Mouse (Mus musculus): Measurements from ENCODE around the gene Rpl18a.
"Not testable (repeated sequence)": the region's sequence is repeated elsewhere in the genome, so short reads cannot be mapped to it uniquely, and the experiment has no call there.

The Rpl18a gene

DNA sequence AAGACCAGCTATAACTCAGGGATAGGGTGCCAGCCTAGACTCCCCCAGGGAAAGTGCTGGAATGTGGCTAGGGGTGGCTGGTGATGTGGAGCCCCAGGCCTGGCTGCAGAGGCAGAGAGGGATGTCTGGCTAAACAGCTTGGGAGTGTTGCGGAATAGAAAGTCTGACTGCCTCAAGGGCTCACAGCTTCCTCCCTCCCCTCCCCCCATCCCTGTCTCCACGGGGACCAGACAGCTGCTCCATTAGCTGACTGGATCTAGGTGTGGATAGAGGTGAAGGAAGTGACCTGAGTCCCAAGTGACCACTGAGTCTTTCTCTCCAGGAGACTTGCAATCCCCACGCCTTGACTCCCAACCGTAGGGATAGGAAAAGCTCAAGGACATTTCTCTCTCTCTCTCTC lies 5.9 kb upstream of the Rpl18a start:
- DNase-seq (ENCODE audit: low read depth, low spot score) = no peak

DNA sequence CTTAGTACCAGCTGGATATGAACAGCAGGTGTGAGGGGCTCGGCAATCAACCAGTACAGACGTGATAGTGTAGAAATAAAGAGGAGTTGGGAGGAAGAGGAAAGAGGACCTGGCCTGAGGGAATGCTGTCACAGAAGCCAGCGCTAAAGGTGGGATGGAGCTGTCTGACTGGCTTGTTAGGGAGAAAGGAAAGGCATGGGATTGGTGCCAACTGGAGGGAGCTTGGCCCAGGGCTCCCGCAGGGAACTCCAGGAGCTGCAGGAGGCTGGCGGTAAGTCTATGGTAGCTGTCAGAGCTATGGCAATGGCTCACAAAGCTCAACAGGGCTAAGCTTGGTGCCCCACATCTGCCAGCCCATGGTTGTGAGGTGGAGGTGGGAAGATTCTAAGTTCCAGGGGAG lies 5.0 kb upstream of the Rpl18a start:
- DNase-seq (ENCODE audit: low read depth, low spot score) = no peak

DNA sequence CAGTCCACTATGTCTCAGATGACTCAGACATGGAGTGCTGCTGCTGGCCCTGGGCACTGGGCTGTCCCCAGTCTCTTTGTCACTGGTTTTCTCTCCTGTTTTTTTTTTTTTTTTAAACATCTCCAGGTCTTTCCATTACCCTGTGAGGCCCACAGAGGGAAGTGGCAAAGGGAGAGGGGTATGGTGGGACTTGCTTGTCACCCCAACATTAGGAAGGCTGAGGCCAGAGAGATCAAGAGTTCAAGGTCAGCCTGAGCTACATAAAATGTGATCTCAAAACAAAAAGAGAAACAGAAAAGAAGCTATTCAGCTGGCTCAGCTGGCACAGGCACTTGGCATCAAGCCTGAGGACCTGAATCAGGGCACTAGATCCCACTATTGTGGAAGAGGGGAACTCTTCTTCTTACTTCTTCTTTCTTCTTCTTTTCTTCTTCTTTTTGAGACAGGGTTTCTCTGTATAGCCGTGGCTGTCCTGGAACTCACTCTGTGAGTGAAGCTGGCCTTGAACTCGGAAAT lies 3.7 kb upstream of the Rpl18a start:
- no peak for DNase-seq (ENCODE audit: low read depth, low spot score)

DNA sequence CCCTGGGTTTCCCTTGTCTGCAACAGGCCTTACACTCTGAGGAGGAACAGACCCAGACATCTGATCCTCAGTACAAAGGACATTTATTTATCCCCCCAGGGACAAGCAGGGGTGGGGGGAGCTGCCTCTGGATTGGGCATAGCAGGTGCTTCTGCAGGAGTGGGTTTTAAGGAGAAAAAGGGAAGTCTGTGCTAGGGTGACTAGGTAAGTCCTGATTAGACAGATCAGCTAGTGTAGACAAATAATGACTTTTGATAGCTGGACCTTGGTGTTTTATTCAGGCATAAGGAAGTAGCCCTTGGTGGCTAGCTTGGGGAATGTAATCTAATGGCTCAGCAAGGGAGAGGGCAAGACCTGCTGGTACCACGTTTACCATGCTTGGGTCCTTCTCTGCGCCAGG lies 2.0 kb upstream of the Rpl18a start:
- DNase-seq (ENCODE audit: low read depth, low spot score) = no peak

DNA sequence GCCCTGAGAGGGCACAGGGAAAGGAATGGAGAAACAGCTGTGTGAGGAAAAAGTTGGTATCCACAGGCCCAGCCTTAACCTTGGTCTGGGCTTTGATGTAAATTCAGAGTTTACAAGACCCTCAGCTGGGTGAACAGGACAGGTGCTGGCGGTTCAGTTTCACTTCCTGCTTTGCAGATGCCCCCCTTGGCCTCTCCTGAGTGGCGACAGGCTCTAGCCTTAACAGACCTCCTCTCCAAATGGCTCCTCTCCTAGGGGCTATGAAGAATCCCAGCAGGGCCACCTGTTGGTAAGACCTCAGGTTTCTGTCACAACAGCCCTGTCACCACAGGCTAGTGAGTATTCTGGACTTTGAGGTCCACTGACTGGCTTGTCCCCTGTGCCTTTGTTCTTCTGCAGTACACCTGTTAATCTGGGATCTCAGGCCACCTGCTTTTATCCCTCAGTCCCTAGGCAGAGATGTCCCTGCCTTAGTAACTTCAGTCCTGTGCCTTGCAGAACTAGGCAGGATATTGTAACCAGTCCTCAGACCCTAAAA lies 1.5 kb upstream of the Rpl18a start:
- no peak for DNase-seq (ENCODE audit: low read depth, low spot score)

DNA sequence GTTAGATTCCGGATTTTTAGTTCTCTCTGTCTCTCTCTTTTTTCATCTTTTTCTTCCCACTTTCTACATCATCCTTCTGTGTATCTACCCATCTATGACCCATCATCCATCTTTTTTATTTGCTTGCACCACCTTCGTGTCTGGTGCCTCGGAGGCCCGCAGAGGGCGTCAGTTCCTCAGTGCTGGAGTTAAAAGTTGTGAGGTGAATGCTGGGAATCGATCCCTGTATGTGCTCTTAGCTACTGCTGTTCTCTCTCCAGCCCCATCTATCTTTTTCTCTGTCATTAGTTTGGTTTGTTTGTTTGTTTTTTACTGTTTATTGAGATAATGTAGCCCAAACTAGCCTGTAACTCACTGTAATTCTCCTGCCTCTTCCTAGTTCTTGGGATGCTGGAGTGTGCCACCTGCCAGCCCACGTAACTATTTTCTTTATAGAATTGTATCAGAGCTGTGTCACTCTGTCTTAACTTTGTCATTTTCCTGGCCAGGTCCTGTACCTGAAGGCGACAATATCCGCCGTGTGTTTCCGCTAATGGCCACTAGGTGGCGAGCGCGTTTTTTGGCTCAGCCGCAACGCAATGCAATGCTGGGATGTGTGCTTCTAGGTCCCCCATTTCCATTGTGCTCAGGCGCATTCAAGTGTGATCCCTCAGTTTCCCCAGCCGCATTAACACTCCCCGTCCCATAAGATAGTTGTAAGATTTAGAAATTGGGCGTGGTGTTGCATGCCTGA lies 635 bp upstream of the Rpl18a start:
- peak; percentile 54 for DNase-seq (ENCODE audit: low read depth, low spot score)

DNA sequence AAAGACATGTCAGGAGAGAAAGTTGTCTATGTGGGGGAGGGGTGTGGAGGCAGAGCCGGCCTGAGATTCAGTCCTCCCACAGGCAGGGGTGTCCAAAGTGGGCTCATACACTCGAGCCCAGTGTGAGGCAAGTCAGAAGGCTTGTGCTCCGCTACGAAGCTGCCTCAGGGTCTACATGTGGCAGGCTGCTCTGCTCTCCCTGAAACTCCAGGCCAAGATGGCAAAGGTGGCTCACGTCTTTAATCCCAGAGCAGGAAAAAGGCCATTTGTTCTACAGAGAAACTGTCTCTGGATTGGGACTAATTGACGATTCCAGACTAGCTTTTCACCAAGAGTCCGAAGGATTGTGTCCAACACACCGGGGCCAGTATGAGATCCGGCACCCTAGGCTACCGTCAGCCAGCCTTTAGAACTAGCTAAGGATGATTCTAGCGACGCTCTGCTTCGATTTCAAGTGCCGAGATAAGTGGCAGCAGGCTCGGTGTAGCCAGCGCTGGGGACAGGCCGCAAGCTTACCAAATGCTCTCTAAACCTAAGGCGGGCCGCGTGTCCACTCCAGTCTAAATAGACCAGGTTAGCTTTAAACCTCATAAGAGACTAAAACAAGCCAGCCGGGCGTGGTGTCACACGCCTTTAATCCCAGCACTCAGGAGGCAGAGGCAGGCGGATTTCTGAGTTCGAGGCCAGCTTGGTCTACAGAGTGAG lies 744 bp downstream of the Rpl18a start:
- DNase-seq (ENCODE audit: low read depth, low spot score) = no peak

DNA sequence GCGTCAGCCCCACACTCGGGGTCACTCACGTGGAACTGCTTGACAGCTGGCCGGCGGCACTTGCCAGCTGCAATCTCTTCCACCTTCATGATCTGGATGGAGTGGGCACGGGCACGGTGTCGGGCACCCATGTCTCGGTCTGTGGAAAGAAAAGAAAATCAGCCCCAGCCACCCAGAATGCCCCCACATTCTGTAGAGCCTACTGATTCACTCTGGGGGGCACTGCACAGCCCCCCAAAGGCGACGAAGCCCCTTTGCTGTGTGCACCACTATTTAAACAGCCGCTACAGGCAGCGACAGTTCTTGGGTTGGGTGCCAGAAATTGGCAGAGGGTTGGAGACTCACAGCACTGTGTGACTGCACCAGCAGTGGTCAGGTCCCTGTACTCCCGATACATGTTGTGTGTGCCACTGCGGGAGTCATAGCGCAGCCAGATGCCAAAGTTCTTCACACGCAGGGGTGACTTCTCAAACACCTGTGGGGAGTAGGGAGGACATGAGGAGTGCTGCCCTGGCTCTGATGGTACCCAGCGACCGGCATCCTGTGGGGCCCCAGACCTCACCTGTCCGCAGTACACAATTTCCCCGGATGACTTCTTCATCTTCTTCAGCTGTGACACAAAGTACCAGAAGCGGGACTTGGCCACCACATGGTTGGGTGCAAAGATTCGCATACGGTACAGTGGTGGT lies 1.5 kb downstream of the Rpl18a start:
- DNase-seq (ENCODE audit: low read depth, low spot score) = not testable (repeated sequence)

DNA sequence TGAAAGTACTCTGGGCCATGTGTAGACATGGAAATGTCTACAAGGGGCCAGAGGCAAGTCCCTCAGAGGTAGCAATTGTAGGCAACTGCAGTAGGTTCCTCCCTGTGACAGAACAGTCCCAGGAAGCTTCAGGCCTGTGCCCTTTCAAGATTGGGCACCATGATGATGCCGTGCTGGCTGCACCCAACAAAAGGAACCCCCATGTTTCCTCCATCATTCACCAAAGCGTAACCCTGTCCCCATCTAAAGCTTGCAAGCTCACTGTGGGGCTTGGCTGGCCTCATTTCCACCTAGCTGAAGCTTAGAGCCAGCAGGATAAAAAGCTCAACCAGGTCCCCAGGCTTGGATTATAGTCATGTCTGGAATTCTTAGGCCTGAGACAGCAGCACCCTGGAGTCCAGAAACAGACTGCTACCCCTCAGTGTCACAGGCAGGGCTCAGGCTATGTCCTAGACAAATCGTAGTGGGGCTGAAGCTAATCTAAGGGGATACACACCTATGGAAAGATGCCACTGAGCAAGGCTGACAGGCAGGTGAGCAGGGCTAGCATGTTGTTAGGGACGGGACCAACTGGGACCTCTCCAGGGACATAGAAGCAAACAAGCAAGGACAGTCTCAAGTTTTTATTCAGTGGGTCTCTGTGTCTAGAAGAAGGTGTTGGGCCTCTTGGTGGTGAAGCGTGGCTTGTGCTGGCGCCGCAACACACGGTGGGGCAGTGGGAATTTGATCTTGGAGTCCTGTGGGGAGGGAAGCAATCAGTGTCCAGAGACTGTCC lies 2.3 kb downstream of the Rpl18a start:
- no peak for DNase-seq (ENCODE audit: low read depth, low spot score)

DNA sequence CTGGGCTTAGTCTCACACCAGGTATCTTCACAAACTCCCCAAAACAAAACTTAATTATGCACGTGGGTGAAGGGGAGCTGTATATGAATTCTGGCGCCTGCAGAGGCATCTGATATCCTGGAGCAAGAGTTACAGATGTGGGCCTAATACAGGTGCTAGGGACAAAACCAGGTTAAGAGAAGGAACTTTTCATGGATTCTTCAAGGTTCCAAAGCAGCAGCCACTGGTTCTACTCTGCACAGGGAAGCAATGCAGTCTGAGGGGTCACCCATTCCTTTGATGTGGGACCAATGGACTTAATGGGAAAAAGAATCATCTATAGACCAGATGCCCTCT lies 2.9 kb downstream of the Rpl18a start:
- DNase-seq (ENCODE audit: low read depth, low spot score) = no peak

DNA sequence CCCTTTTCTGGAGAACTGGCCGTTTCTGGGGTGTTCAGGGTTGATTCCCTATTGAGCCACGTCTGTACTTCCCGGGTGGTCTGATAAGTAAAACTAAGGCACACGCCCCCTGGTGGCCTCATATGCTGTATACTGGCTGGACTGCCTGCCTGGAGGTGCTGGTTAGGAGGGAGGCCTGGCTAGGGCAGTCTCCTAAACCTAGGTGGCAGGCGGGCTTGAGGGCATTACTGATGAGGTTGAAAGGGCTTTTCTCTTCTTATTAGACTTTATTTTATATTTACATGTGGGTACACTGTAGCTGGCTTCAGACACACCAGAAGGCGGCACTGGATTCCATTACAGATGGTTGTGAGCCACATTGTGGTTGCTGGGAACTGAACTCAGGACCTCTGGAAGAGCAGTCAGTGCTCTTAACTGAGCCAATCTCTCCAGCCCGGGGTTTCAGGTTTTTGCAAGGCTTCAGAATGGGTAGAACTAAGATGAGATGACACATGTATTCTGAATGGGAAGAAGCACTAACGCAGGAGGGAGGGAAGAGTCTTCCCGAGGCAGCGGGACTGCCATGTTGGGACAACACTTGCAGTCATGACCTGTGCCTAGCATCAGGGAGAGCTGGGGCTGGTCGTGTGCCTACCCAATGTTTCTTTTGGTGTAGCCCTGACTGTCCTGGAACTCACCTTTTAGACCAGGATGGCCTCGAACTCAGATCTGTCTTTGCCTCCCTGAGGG lies 3.4 kb downstream of the Rpl18a start:
- no peak for DNase-seq (ENCODE audit: low read depth, low spot score)

DNA sequence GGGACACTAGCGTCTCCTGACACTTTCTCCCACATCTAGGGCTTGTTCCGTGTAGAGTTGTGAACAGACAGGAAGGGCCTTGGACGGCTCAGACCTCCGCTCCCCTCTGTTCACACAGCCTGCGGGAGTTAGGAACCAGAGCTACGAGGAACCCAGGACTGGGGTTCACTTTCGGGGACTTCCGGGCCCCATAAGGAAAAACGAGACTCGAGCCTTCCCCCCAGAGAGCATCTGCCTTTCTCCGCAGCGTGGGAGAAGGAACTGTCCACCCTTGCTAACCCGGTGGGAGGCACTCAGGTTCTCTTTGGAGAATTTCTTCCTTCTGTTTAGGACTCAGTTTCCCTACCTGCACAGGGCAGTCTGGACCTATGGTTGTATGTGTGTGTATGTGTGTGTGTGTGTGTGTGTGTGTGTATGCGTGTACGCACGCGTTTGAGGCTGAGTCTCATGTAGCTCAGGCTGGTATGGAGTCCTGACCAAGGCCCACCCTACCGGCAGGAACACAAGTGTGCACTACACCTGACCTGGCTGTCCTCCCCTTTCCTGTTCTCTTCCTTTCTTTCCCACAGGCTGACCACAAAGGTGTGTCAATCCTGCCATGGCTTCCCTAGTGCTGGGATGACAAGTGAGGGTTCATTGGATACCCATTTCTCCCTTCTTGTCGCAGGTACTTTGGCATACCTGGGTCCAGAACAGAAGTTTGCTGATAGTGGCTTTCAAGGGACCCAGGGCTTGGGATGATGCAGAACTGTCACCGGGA lies 4.1 kb downstream of the Rpl18a start:
- DNase-seq (ENCODE audit: low read depth, low spot score) = no peak

DNA sequence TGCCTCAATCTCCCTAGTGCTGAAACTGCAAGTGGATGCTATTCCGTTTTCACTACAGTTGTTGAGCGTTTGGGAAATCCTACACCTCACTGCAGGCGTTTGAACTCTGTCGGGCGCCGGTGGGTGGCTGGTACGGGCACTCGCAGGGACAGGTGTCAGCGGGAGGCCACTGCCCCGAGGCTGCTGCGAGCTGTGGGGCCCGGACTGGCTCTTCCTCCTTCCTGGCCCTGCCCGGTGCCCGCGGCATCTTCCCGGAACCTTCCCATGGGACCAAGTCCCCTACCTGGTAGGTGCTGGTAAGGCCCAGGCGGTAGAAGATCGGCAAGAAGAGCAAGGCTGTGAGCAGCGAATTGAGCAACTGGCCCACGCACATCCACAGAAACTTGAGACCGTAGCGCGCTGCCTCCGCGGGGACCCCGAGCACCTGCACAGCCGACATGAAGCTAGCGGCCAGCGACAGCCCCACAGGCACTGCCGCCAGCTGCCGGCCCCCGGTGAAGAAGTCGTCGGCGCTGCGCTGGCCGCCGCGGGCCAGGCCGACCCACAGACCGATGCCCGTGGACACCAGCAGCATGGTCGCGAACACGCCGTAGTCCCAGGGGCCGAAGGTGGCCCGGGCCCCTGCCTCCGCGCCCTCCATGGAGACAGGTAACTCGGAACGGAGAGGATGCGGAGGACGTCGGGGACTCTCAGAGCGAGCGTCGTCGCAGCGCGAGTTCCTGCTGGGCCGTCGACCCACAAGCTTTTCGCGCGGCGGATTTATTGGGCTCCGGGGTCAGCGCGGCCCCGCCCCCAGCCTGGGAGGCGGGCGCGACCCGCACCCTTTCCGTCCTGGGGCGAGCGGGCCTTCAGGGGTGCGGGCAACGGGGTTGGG lies 5.0 kb downstream of the Rpl18a start, which contains the start of gene Slc5a5:
Slc5a5 (minus strand) TSS at position 736 of the 874 bp plus-strand sequence.
- DNase-seq (ENCODE audit: low read depth, low spot score) = no peak

DNA sequence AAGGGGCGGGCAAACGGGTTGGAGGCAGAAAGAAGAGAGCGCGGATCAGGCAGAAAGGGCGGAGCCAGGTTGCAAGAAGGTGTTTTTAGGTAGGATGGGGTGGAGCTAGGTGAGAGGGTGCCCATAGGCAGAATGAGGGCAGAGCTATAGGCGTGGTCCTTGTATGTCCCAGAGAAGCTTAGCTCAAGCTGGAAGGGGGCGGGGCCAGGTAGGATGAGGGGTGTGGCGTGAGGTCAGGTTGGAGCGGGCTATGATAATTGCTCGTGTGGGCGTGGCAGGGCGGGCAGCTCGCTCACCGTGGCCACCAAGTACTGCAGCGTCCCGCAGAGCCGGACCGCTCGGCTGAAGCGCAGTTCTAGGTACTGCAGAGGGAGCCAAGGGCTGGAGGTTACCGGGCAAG lies 5.9 kb downstream of the Rpl18a start:
- no peak for DNase-seq (ENCODE audit: low read depth, low spot score)

DNA sequence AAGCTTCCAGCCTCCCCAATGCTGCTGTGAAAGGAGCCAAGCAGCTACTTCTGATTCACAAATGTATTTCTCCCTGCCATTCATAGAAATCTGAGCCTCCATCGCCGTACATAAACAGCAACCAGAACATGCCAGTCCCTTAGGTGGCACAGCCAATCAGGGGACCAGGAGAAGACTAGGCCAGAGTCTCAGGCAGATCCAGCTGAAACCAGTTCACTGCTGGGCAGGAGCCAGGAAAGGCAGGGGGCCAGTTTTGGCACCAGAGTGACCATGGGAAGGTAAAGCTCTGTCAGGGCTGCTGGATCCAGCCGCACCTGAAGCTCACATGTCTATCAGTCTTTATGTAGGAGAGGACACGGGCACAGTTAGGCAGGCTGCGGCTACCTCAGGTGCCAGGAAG lies 6.6 kb downstream of the Rpl18a start:
- no peak for DNase-seq (ENCODE audit: low read depth, low spot score)

DNA sequence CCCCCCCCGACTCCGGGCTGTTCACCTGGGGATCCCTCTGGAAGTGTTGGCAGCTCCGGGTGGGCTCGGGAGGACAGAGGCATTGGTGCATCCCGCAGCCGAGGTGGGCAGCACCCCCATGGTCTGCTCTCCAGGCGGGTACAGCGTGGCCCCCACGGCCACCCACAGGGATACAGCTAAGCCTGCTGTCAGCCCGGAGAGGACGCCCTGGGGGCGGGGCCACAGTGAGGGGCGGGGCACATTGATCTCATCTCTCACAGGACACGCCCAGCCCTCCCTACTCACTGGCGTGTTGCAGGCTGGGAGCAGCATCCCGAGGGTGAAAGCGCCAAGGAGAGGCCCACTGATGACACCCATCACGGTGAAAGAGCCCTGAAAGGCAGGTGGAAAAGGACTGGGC lies 9.5 kb downstream of the Rpl18a start:
- no peak for DNase-seq (ENCODE audit: low read depth, low spot score)

DNA sequence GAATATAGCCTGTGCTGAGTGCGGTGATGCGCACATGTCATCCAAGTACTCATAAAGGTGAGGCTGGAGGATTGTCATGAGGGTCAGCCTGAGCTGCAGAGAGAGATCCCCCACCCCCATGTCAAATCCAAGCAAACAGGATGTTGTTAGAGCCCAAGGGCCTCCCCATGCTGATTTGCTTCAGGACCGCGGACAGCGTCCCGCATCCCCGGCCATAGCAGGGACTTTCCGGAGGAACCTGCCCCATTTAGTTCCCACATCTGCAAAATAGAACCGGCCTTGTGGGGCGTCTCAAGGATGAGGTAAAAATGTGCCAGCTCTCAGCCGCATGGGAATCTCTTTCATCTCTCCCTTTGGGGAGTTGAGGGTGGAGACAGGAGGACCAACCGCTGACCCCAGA lies 11.6 kb downstream of the Rpl18a start:
- no peak for DNase-seq (ENCODE audit: low read depth, low spot score)

DNA sequence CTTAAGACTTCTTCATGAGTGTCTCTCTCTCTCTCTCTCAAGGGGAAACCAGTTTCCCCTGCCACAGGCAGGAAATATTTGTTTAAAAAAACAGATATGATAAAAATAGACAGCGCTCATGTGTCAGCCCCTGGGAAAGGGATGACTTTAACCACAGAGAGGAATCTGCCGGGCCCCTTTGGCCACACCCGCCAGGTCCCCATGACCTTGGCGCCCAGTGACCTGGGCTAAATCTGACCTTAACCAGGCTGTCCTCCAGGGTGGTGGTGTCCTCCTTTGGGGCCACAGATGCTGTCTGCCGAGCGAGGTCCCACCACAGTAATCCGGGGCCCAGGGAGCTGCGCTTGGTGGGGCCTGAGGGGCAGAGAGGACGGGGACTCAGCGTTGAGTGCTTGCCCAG lies 12.5 kb downstream of the Rpl18a start:
- DNase-seq (ENCODE audit: low read depth, low spot score) = no peak

DNA sequence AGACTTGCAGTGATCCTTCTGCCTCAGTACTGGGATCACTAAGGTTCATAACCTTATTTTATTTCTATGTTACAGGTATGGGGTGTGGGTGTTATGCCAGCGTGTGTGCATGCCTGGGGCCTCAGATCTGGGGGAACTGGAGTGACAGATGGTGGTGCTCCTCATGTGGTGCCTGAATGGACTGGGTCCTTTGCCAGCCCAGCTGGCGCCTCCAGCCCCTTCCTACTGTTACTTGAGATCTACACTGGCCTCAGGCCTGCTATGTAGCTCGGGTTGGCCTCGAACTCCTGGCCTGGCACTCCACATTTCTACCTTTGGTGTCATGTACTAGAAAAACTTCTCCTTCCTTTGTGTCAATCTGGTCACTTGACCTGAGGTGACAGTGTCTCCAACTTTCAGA lies 13.0 kb downstream of the Rpl18a start:
- no peak for DNase-seq (ENCODE audit: low read depth, low spot score)

All from brain, embryonic 18.5 days (tissue).